In genomic region chr4:35244023-35244422, GRCm38 (mm10) we compare ENCODE assay signal across 17 mouse cellular contexts.
"Had no signal": no experiment of that assay in that cellular context is flagged by ENCODE, and none has a peak within 500 bp of the region (broad histone marks: within the 10 kb centered on the region; RNA-seq: fewer than 3 reads in every experiment).

No protein-coding gene starts in this region.

- DNase-seq: retina, postnatal 1 day; right cerebral cortex, adult 18-20 months; right cerebral cortex, postnatal 14 days; right cerebral cortex, postnatal 25 days; right cerebral cortex, postnatal 4 days; spleen, adult 18-20 months; thymus, adult 18-20 months; thymus, adult 2 months; thymus, postnatal 14 days; thymus, postnatal 25 days; thymus, postnatal 36 days; thymus, postnatal 4 days had no signal

- H3K4me3 ChIP-seq: neural tube, embryonic 12.5 days; neural tube, embryonic 13.5 days; neural tube, embryonic 15.5 days; stomach, embryonic 15.5 days had no signal

- H3K27me3 ChIP-seq: neural tube, embryonic 12.5 days; neural tube, embryonic 13.5 days; neural tube, embryonic 15.5 days; stomach, embryonic 15.5 days had no signal

- H3K27ac ChIP-seq: neural tube, embryonic 12.5 days; neural tube, embryonic 13.5 days; neural tube, embryonic 15.5 days; stomach, embryonic 15.5 days; stomach, postnatal 0 days had no signal
